Mouse (Mus musculus) forebrain, embryonic 13.5 days (tissue): ENCODE measurements at regions not wholly inside any gene's neighbourhood (a gene's known extent, or its start where the extent isn't known, plus 50 kb on each side); places are given as distances from the start of the nearest gene placed in this dataset.

Experiments
- ATAC-seq: fragments of 200-750 bp; cut with Nextera tagmentation; 2 replicates; pipeline ENCODE4 v1.8.0; 2017
- H3K27ac ChIP-seq: fragments of 300-500 bp; sonication (generic); 2 replicates; pipeline ENCODE4 v1.5.1; 2015; ENCODE audit warnings: inconsistent platforms, mild to moderate bottlenecking, moderate library complexity
- H3K27me3 ChIP-seq: fragments of 300-500 bp; sonication (generic); 2 replicates; pipeline ENCODE4 v1.6.1; 2015; ENCODE audit warnings: mild to moderate bottlenecking, inconsistent platforms
- H3K36me3 ChIP-seq: fragments of 300-500 bp; sonication (generic); 2 replicates; pipeline ENCODE4 v1.6.1; 2015; ENCODE audit warnings: mild to moderate bottlenecking, inconsistent platforms; ENCODE audit not compliant: poor library complexity, severe bottlenecking
- H3K4me1 ChIP-seq: fragments of 300-500 bp; sonication (generic); 2 replicates; pipeline ENCODE4 v1.6.1; 2015; ENCODE audit warnings: inconsistent platforms
- H3K4me2 ChIP-seq: fragments of 300-500 bp; sonication (generic); 2 replicates; pipeline ENCODE4 v1.6.1; 2015; ENCODE audit warnings: inconsistent platforms, mild to moderate bottlenecking, moderate library complexity
- H3K4me3 ChIP-seq: fragments of 300-500 bp; sonication (generic); 2 replicates; pipeline ENCODE4 v1.5.1; 2015; ENCODE audit warnings: mild to moderate bottlenecking, inconsistent platforms
- H3K9ac ChIP-seq: fragments of 300-500 bp; sonication (generic); 2 replicates; pipeline ENCODE4 v1.6.1; 2015; ENCODE audit warnings: mild to moderate bottlenecking, inconsistent platforms
- H3K9me3 ChIP-seq: fragments of 300-500 bp; sonication (generic); replicated peaks from 2 replicates; pipeline ENCODE4 v1.6.1; 2016; ENCODE audit warnings: inconsistent platforms
- whole genome bisulfite sequencing: fragments of 180-500 bp; shearing (Covaris S2); methylation state at CpG from one replicate; pipeline ENCODE4 v1.1.7; 2015; 5-methylcytosine and 5-hydroxymethylcytosine counted together

DNA sequence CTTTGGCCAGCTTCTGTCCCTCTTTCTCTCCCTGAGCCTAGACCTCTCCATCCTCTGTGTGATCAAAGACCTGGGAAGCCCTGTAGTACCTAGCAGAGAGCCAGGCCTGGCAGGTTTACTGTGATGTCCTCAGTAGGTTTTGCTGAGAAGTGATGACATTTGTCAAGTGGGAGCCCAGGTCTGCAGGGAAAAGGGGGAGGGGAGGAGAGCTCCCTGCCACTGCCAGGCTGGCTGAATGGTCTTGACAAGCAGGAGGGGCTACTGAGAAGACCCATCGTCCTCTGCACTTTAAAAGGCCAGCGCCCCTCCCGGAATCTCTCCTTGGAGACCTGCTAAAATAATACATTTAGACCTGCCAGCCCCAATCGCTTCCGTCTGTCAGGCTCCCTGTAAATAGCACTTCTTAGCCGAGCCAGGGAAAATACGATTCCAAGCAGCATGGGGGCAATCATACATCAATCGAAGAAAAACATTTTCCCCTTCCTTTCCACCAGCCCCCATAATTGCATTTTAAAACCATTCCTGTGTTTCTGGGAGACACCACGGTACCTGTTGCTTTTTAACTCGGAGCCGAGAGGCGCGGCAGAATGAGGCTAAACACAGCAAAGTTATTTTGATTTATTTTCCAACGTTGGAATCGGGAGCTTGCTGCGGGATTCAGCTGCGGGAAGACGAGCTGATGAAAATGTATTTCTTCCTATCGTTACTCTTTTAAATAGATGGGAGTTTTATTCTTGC, 144.5 kb upstream of the Tle3 start:
- no peaks in the 10 kb centered on the region for H3K36me3 ChIP-seq
- no peak overlapping the region for H3K4me3 ChIP-seq
- ATAC-seq, result no peak
- no peak overlapping the region for H3K27ac ChIP-seq
- 47% methylated on average over 19 of the region's 19 CpGs for WGBS
- peaks cover 8% of the 10 kb centered on the region for H3K27me3 ChIP-seq
- H3K4me2 ChIP-seq, result peak overlapping the region; percentile 3; the same call in 1 of the 2 replicates
- H3K4me1 ChIP-seq, result peaks cover 22% of the 10 kb centered on the region
- no peak overlapping the region for H3K9ac ChIP-seq
- H3K9me3 ChIP-seq, result no peaks in the 10 kb centered on the region

DNA sequence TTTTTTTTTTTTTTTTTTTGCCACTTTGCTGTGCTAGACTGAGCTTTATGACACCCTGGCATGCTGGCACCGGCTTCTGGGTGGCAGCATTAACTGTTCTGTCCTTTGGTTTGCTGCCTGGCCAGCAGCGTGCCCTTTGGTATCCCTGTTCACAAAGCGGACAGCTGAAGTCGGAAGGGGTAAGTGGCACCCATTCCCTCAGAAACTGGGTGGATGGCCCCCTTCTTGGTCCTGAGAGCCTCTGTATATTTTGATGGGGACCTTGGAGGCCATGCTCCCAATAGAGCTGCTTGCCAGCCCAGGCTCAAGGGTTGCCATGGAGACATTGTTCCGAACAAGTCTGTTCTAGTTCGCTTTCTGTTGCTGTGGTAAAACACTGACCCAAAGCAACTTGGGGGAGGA, 143.9 kb upstream of the Tle3 start:
- no peaks in the 10 kb centered on the region for H3K9me3 ChIP-seq
- peaks cover 12% of the 10 kb centered on the region for H3K27me3 ChIP-seq
- no peak overlapping the region for H3K9ac ChIP-seq
- ATAC-seq, result no peak
- 59% methylated on average over 6 of the region's 6 CpGs for WGBS
- H3K4me3 ChIP-seq, result no peak overlapping the region
- H3K27ac ChIP-seq, result no peak overlapping the region
- no peak overlapping the region for H3K4me2 ChIP-seq
- peaks cover 21% of the 10 kb centered on the region for H3K4me1 ChIP-seq
- H3K36me3 ChIP-seq, result no peaks in the 10 kb centered on the region

DNA sequence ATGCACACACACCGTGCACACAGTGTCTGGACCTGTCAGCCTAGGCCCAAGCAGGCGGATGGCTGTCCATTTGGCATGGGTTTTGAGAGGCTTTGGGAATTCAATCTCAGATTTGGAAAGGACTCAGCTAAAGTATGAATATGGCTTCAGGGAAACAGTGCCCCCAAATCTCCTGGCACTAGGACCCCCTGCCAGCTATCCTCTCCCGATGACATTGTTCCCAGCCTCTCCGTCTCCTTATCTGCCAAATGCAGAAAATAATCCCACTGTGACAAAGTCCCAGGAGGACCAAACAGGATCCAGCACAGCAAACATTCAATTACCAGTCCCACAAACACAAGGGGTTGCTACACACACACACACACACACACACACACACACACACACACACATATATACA, 141.9 kb upstream of the Tle3 start:
- Histone ChIP-seq H3K9me3 (no peaks in the 10 kb centered on the region), H3K9ac (no peak overlapping the region), H3K27ac (no peak overlapping the region), H3K27me3 (peaks cover 20% of the 10 kb centered on the region), H3K36me3 (no peaks in the 10 kb centered on the region), H3K4me3 (no peak overlapping the region), H3K4me2 (no peak overlapping the region), H3K4me1 (peaks cover 22% of the 10 kb centered on the region)
- 83% methylated on average over 4 of the region's 4 CpGs for WGBS
- ATAC-seq, result no peak

DNA sequence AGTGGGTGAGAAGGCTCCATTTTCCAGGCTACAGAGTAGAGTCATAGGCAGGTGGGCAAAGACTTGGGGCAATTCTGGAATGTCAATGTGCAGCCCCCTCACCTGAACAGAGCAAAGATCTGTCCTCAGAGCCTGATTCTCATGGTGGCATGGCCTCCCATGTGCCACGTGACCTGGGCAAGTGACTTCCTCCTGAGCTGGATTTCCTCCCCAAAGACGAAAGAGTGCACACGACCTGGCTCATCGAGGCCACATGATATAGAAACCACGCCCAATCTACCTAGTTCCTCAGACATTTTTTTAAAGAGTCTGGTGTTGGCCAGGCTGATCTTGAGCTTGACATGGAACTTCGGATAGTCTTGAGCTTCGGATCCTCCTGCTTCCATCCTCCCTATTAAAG, 139.5 kb upstream of the Tle3 start:
- no peak for ATAC-seq
- 91% methylated on average over 7 of the region's 7 CpGs for WGBS
- peaks cover 28% of the 10 kb centered on the region for H3K27me3 ChIP-seq

DNA sequence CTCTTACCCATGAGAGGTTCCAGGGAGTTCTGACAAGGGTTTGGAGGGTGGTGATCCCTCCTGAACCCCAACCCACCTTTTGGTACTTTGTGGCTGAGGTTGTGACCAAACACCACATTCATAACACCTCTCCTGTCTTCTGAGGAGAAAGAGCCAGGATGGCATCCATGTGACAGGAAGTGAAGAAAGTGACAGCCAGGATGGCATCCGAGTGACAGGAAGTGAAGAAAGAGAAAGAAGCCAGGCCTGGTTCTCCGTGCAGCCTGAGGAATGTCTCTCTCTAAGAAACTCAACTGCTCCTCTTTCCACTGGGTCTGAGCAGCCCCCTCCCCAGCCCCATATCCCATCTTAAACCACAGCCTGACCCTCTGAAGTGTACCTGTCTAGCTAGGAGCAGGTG, 138.9 kb upstream of the Tle3 start:
- Histone ChIP-seq H3K4me1 (peaks cover 36% of the 10 kb centered on the region), H3K27me3 (peaks cover 32% of the 10 kb centered on the region), H3K9ac (no peak overlapping the region), H3K36me3 (no peaks in the 10 kb centered on the region), H3K27ac (no peak overlapping the region), H3K9me3 (no peaks in the 10 kb centered on the region), H3K4me3 (no peak overlapping the region), H3K4me2 (no peak overlapping the region)
- WGBS, result 90% methylated on average over 2 of the region's 2 CpGs
- ATAC-seq, result no peak

More for the DNA sequence above, 139.5 kb upstream of the Tle3 start:
- no peak overlapping the region for H3K4me2 ChIP-seq
- H3K27ac ChIP-seq, result no peak overlapping the region
- no peak overlapping the region for H3K4me3 ChIP-seq
- H3K9me3 ChIP-seq, result no peaks in the 10 kb centered on the region
- H3K36me3 ChIP-seq, result no peaks in the 10 kb centered on the region
- no peak overlapping the region for H3K9ac ChIP-seq
- peaks cover 36% of the 10 kb centered on the region for H3K4me1 ChIP-seq

DNA sequence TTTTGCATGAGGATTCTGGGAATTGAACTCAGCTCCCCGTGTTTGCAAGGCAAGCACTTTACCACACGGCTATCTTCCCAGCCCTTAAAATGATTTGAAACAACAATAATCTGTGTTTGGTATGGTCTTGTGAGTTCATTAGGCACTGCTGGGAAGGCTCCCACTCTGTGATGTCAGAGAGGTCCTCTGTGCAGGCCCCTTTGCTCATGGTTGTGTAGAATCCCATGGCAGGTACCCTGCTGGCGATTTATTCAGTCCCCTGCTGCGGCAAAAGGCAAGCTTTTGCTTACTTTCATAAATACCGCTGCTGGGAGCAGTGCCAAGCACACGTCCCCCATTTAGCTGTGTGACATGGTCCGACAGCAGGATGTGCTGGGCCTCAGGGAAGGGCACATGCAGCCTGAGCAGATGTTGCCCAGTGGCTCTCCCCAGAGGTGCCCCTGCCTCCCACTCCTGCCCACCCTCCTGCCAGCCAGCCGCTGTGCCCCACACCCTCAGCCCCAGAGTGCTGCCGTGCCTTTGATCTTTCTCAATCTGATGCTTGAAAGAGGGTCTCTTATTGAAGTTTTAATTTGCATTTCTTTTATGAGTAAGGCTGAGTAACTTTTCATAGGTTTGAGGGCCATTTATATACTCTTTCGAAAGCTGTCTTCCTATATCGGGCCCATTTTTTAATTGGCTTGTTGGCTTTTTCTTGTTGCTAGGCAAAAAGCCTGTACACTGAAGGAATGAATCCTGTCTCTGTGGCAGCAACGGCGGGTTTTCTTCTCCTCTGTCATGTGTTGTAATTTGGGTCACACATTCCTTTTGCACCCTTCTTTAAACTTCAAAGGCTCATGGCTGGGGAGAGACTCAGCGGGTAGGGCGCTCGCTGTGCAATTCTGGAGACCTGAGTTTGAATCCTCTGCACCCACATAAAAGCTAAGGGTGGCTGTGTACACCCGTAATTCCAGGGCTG, 136.2 kb upstream of the Tle3 start:
- no peaks in the 10 kb centered on the region for H3K9me3 ChIP-seq
- peak overlapping the region; percentile 44; the same call in 1 of the 2 replicates for H3K27ac ChIP-seq
- peaks cover 47% of the 10 kb centered on the region for H3K4me1 ChIP-seq
- peaks cover 36% of the 10 kb centered on the region for H3K27me3 ChIP-seq
- 5% methylated on average over 17 of the region's 17 CpGs for WGBS
- peak; percentile 90 for ATAC-seq
- no peaks in the 10 kb centered on the region for H3K36me3 ChIP-seq
- no peak overlapping the region for H3K9ac ChIP-seq
- H3K4me3 ChIP-seq, result no peak overlapping the region
- peak overlapping the region; percentile 26; the same call in 1 of the 2 replicates for H3K4me2 ChIP-seq

DNA sequence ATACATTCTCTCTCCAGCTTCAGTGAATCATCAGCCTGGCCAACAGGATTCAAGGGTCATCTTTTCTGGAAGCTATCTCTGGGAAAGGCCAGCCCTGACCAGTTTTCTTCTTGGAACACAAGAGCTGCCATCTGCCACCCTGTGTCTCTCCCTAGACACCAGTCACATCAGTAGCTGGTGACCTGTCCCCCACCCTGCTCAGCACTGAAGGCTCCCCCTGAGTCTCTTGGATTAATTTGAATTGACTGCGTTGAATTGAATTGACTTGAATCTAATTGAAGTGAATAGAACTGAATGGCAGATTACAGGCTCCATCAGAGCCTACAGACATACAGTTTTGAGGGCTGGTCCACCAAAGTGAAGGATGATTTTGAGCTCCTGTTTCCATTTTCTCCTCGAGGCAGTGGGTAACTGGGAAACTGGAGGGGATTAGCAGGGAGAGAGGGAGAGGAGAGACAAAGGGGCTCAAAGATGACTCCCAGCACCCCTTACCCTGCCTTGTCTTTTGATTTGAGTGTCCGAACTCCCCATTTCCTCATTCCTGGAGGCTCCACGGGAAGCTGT, 133.4 kb upstream of the Tle3 start:
- ATAC-seq, result no peak
- Histone ChIP-seq H3K36me3 (no peaks in the 10 kb centered on the region), H3K4me3 (no peak overlapping the region), H3K4me2 (no peak overlapping the region), H3K9me3 (no peaks in the 10 kb centered on the region), H3K9ac (no peak overlapping the region), H3K27ac (no peak overlapping the region), H3K27me3 (peaks cover 23% of the 10 kb centered on the region), H3K4me1 (peaks cover 59% of the 10 kb centered on the region)
- WGBS, result 24% methylated on average over 4 of the region's 4 CpGs

DNA sequence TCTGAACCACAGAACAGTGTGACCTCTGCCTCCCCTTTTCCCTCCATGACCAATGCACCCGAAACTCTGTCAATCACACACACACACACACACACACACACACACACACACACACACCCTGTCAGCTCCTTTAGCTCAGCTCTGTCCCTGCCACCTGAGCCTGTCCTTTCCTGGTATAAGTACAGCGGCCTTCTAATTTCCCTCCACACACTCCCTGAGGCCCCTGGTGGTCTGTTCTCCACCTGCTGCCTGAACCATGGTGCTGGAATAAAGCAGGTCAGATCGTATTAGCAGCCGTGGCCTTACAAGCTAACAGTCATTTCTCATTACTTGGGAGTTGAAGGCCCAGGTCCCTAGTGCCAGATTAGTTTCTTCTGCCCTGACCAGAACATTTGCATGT, 132.8 kb upstream of the Tle3 start:
- H3K4me2 ChIP-seq, result no peak overlapping the region
- no peak overlapping the region for H3K4me3 ChIP-seq
- WGBS, result 56% methylated on average over 4 of the region's 4 CpGs
- H3K27me3 ChIP-seq, result peaks cover 18% of the 10 kb centered on the region
- H3K9ac ChIP-seq, result no peak overlapping the region
- no peak overlapping the region for H3K27ac ChIP-seq
- no peaks in the 10 kb centered on the region for H3K9me3 ChIP-seq
- no peak for ATAC-seq
- H3K36me3 ChIP-seq, result no peaks in the 10 kb centered on the region
- H3K4me1 ChIP-seq, result peaks cover 59% of the 10 kb centered on the region

DNA sequence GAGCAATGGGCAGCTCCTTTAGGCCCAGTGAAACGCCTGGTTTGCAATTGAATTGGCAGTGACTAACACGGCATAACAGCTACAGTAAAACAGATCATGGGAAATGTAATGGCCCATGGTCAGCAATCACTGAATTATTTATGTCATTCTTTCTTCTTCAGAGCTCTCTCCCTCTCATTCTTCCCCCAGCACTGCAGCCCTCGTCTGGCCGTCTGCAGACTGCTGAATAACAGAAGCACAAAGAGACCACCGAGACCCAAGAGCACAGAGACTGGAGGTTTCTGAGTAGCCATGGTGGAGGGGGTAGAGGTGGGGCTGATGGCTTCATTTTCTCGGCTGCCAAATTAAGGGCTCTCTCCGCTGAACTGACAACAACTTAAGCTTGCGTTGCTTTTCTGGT, 130.7 kb upstream of the Tle3 start:
- ATAC-seq, result peak; percentile 78
- Histone ChIP-seq H3K27ac (no peak overlapping the region), H3K9ac (no peak overlapping the region), H3K27me3 (peaks cover 18% of the 10 kb centered on the region), H3K4me2 (no peak overlapping the region), H3K36me3 (no peaks in the 10 kb centered on the region), H3K4me3 (no peak overlapping the region), H3K4me1 (peaks cover 47% of the 10 kb centered on the region), H3K9me3 (peaks cover 11% of the 10 kb centered on the region; the same call in 1 of the 2 replicates)
- WGBS, result 15% methylated on average over 8 of the region's 8 CpGs

DNA sequence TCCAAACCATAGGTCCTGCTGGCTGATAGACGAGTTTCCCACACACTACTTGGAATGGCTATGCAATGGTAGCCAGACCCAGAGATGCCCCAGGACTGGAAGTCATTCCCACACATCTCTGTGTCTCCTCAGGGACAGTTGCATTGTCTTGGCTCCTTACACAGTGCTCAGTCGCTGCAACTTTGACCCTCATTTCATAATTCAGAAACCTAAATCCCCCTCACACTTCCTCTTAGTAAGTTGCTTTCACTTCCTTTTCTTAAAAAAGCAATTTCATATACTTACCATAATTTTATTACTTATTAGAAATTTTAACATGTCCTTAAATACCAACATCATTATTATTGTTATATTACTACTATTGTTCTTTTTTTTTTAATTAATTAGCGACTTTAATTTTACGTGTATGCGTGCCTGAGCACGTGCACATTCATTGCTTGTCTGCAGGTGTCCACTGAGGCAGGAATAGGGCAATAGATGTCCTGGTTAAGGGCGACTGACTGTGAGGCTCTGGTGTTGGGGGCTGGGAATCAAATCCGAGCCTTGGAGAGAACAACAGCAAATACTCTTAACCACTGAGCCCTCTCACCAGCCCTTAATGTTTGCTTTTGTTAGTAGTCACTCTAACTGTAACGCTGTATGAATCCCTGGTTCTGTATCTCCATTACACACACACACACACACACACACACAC, 129.9 kb upstream of the Tle3 start:
- Histone ChIP-seq H3K9me3 (peaks cover 11% of the 10 kb centered on the region; the same call in 1 of the 2 replicates), H3K4me3 (no peak overlapping the region), H3K4me2 (no peak overlapping the region), H3K4me1 (peaks cover 38% of the 10 kb centered on the region), H3K36me3 (no peaks in the 10 kb centered on the region), H3K27ac (no peak overlapping the region), H3K27me3 (peaks cover 14% of the 10 kb centered on the region), H3K9ac (no peak overlapping the region)
- no peak for ATAC-seq
- WGBS, result 68% methylated on average over 9 of the region's 9 CpGs

DNA sequence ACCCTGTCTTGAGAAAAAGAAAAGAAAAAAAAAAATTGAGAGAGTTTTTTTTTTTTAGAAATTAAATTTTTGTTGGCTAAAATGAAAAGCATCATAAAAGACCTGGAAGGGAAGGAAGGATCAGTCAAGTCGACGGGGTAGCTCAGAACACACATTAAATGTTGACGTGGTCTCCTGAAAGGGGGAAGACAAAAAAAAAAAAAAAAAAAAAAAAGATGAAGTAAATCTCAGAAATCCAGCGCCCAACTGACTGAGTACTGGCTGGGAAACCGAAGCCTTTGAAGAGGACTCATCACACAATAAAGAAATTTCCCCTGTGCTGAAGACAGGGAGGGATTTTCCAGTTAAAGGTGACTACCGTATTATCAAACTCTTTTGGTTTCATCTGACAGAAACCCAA, 128.9 kb upstream of the Tle3 start:
- H3K9me3 ChIP-seq, result peaks cover 11% of the 10 kb centered on the region; the same call in 1 of the 2 replicates
- WGBS, result 67% methylated on average over 6 of the region's 6 CpGs
- no peak for ATAC-seq

More for the DNA sequence above, 128.9 kb upstream of the Tle3 start:
- no peak overlapping the region for H3K4me3 ChIP-seq
- H3K4me1 ChIP-seq, result peaks cover 28% of the 10 kb centered on the region
- no peak overlapping the region for H3K9ac ChIP-seq
- H3K4me2 ChIP-seq, result no peak overlapping the region
- peaks cover 6% of the 10 kb centered on the region for H3K27me3 ChIP-seq
- no peak overlapping the region for H3K27ac ChIP-seq
- H3K36me3 ChIP-seq, result no peaks in the 10 kb centered on the region
